Mouse (Mus musculus) c-Kit-negative CD71-positive TER-119-positive erythroid progenitor cells, embryonic 14.5 days (primary cell): ENCODE results near the gene Eva1c.

Experiments used
- DNase-seq: peaks from one replicate; pipeline ENCODE4 v3.0.0-alpha.2; 2013; ENCODE audit warnings: low read depth, low spot score

Gene Eva1c

GRCm38 (mm10) chr16:90917156-90917555, 90.6 kb downstream of the Eva1c start:
- DNase-seq, result no peak

GRCm38 (mm10) chr16:90921471-90922159, 95.1 kb downstream of the Eva1c start:
- no peak for DNase-seq

- no peak for DNase-seq
Observed at GRCm38 (mm10) chr16:90924606-90925370, 98.3 kb downstream of the Eva1c start.

- DNase-seq, result no peak
Observed at GRCm38 (mm10) chr16:90925461-90925860, 98.9 kb downstream of the Eva1c start.

- DNase-seq, result no peak
Observed at GRCm38 (mm10) chr16:90927446-90927845, 100.9 kb downstream of the Eva1c start.

GRCm38 (mm10) chr16:90933534-90934176, 107.1 kb downstream of the Eva1c start:
- no peak for DNase-seq

GRCm38 (mm10) chr16:90934193-90934686, 107.7 kb downstream of the Eva1c start:
- peak; percentile 30 for DNase-seq

GRCm38 (mm10) chr16:90934687-90935328, 108.3 kb downstream of the Eva1c start, which contains the start of gene Cfap298:
Gene Cfap298 (minus strand): TSS chr16:90935114.
- DNase-seq, result peak; percentile 89

- DNase-seq, result no peak
Observed at GRCm38 (mm10) chr16:90941246-90941645, 114.7 kb downstream of the Eva1c start.

- no peak for DNase-seq
Observed at GRCm38 (mm10) chr16:90946977-90947376, 120.5 kb downstream of the Eva1c start.

- no peak for DNase-seq
Observed at GRCm38 (mm10) chr16:90950354-90950963, 123.9 kb downstream of the Eva1c start.

- DNase-seq, result no peak
Observed at GRCm38 (mm10) chr16:90953147-90953546, 126.6 kb downstream of the Eva1c start.

GRCm38 (mm10) chr16:90953770-90954169, 127.3 kb downstream of the Eva1c start:
- no peak for DNase-seq
